Mouse (Mus musculus) left cerebral cortex, postnatal 4 days (tissue): ENCODE measurements around the gene Med9. TPM values are rescaled to one million over a fixed set of nuclear protein-coding genes. Genes with fewer than 3 reads are reported as not detected.
A peak's percentile ranks its signal among the peaks of the same experiment; 100 is the strongest.
"Not testable (repeated sequence)": the region's sequence is repeated elsewhere in the genome, so short reads cannot be mapped to it uniquely, and the experiment has no call there.

ENCODE experiments used
- DNase-seq: peaks from one replicate; pipeline ENCODE4 v3.0.0-alpha.2; 2022
- intact Hi-C: fragments of 180-260 bp; cut with DNase I; formaldehyde crosslinking; loops from one replicate; pipeline ENCODE4 v1.15.1; 2025
- total RNA-seq, 2 experiments: library from RNA; stranded (reverse); gene quantifications; 2 replicates each; pipeline ENCODE4 v1.2.3; 2021

Gene Med9
- total RNA-seq, 2 experiments from 2014 or later: 23.8 to 25.2 TPM

GRCm38 (mm10) chr11:59941391-59941790, 6.6 kb upstream of the Med9 start:
- DNase-seq: no peak
- intact Hi-C loops: no loop called here

- intact Hi-C loops: not testable (repeated sequence)
These were observed 3.2 kb upstream of the Med9 start for GRCm38 (mm10) chr11:59944855-59945254.

GRCm38 (mm10) chr11:59948401-59948767, 378 bp downstream of the Med9 start:
- intact Hi-C loops: no loop called here

More at GRCm38 (mm10) chr11:59944855-59945254, 3.2 kb upstream of the Med9 start:
- DNase-seq: not testable (repeated sequence)

GRCm38 (mm10) chr11:59952892-59953291, 4.9 kb downstream of the Med9 start:
- intact Hi-C loops: no loop called here
- no peak for DNase-seq

More at GRCm38 (mm10) chr11:59948401-59948767, 378 bp downstream of the Med9 start:
- no peak for DNase-seq

- DNase-seq: no peak
- intact Hi-C loops: no loop called here
These were observed 8.7 kb downstream of the Med9 start for GRCm38 (mm10) chr11:59956749-59957148.

GRCm38 (mm10) chr11:59959453-59959852, 11.4 kb downstream of the Med9 start:
- intact Hi-C loops: no loop called here

GRCm38 (mm10) chr11:59960476-59961337, 12.7 kb downstream of the Med9 start:
- intact Hi-C loops: no loop called here
- no peak for DNase-seq

More at GRCm38 (mm10) chr11:59959453-59959852, 11.4 kb downstream of the Med9 start:
- DNase-seq: no peak

GRCm38 (mm10) chr11:59961338-59961875, 13.4 kb downstream of the Med9 start:
- intact Hi-C loops: no loop called here
- DNase-seq: no peak

GRCm38 (mm10) chr11:59962590-59962989, 14.6 kb downstream of the Med9 start:
- intact Hi-C loops: no loop called here
- DNase-seq: no peak

- peak; percentile 24 for DNase-seq
- intact Hi-C loops: no loop called here
These were observed 15.6 kb downstream of the Med9 start for GRCm38 (mm10) chr11:59963364-59964162.

- DNase-seq: peak; percentile 11
These were observed 16.3 kb downstream of the Med9 start for GRCm38 (mm10) chr11:59964163-59964758.

GRCm38 (mm10) chr11:59964818-59965217, 16.8 kb downstream of the Med9 start, which contains the start of gene Rasd1:
Gene Rasd1 (minus strand): TSS chr11:59964944.
- intact Hi-C loops: loop anchor here (5.0 kb wide), 1 partner anchor 52 kb away; no protein-coding TSS in a partner anchor
- DNase-seq: peak; percentile 64

More at GRCm38 (mm10) chr11:59964163-59964758, 16.3 kb downstream of the Med9 start:
- intact Hi-C loops: no loop called here

- peak; percentile 80 for DNase-seq
- intact Hi-C loops: loop anchor here (5.0 kb wide), 1 partner anchor 52 kb away; no protein-coding TSS in a partner anchor
These were observed 17.5 kb downstream of the Med9 start for GRCm38 (mm10) chr11:59965227-59966101.

- intact Hi-C loops: loop anchor here (5.0 kb wide), 1 partner anchor 51 kb away; no protein-coding TSS in a partner anchor
- DNase-seq: no peak
These were observed 18.1 kb downstream of the Med9 start for GRCm38 (mm10) chr11:59966102-59966483.

- intact Hi-C loops: loop anchor here (5.0 kb wide), 1 partner anchor 50 kb away; no protein-coding TSS in a partner anchor
- DNase-seq: no peak
These were observed 19.8 kb downstream of the Med9 start for GRCm38 (mm10) chr11:59967765-59968164.

- intact Hi-C loops: no loop called here
- no peak for DNase-seq
These were observed 22.8 kb downstream of the Med9 start for GRCm38 (mm10) chr11:59970780-59971179.

GRCm38 (mm10) chr11:59971691-59972090, 23.7 kb downstream of the Med9 start:
- no peak for DNase-seq
- intact Hi-C loops: no loop called here

- intact Hi-C loops: no loop called here
- no peak for DNase-seq
These were observed 25.4 kb downstream of the Med9 start for GRCm38 (mm10) chr11:59973389-59973788.

- no peak for DNase-seq
- intact Hi-C loops: no loop called here
These were observed 27.2 kb downstream of the Med9 start for GRCm38 (mm10) chr11:59975241-59975640.
